Mouse (Mus musculus) midbrain, embryonic 12.5 days (tissue): Measurements from ENCODE around the gene Prdm1. TPM values are rescaled to one million over a fixed set of nuclear protein-coding genes. Genes with fewer than 3 reads are reported as not detected.

Experiments
- ATAC-seq: fragments of 200-750 bp; cut with Nextera tagmentation; 2 replicates; pipeline ENCODE4 v1.8.0; 2017; ENCODE audit warnings: low read depth, moderate TSS enrichment, moderate library complexity; ENCODE audit not compliant: low FRiP score
- H3K27ac ChIP-seq: fragments of 300-500 bp; sonication (generic); replicated peaks from 2 replicates; pipeline ENCODE4 v1.5.1; 2016; ENCODE audit warnings: mild to moderate bottlenecking
- H3K27me3 ChIP-seq: fragments of 300-500 bp; sonication (generic); 2 replicates; pipeline ENCODE4 v1.6.1; 2016; ENCODE audit warnings: mild to moderate bottlenecking
- H3K36me3 ChIP-seq: fragments of 300-500 bp; sonication (generic); 2 replicates; pipeline ENCODE4 v1.6.1; 2016
- H3K4me1 ChIP-seq: fragments of 300-500 bp; sonication (generic); 2 replicates; pipeline ENCODE4 v1.6.1; 2016
- H3K4me2 ChIP-seq: fragments of 300-500 bp; sonication (generic); replicated peaks from 2 replicates; pipeline ENCODE4 v1.6.1; 2016; ENCODE audit warnings: mild to moderate bottlenecking, moderate library complexity
- H3K4me3 ChIP-seq: fragments of 300-500 bp; sonication (generic); 2 replicates; pipeline ENCODE4 v1.5.1; 2016; ENCODE audit warnings: mild to moderate bottlenecking
- H3K9ac ChIP-seq: fragments of 300-500 bp; sonication (generic); replicated peaks from 2 replicates; pipeline ENCODE4 v1.6.1; 2016; ENCODE audit warnings: mild to moderate bottlenecking, moderate library complexity
- H3K9me3 ChIP-seq: fragments of 300-500 bp; sonication (generic); 2 replicates; pipeline ENCODE4 v1.6.1; 2016; ENCODE audit warnings: mild to moderate bottlenecking
- whole genome bisulfite sequencing: fragments of 180-500 bp; shearing (Covaris S2); methylation state at CpG from one replicate; pipeline ENCODE4 v1.1.7; 2016; 5-methylcytosine and 5-hydroxymethylcytosine counted together
- polyA plus RNA-seq: library from polyadenylated mRNA; unstranded; fragments of >200 nt; fragmentation: Nextera tagmentation; extraction: Ambion mirVana; gene quantifications from 2 replicates; pipeline ENCODE4 v1.2.1, GENCODE M21; 2016

The Prdm1 gene
- 0.87 and 1.1 TPM in 2 replicates for polyA plus RNA-seq

DNA sequence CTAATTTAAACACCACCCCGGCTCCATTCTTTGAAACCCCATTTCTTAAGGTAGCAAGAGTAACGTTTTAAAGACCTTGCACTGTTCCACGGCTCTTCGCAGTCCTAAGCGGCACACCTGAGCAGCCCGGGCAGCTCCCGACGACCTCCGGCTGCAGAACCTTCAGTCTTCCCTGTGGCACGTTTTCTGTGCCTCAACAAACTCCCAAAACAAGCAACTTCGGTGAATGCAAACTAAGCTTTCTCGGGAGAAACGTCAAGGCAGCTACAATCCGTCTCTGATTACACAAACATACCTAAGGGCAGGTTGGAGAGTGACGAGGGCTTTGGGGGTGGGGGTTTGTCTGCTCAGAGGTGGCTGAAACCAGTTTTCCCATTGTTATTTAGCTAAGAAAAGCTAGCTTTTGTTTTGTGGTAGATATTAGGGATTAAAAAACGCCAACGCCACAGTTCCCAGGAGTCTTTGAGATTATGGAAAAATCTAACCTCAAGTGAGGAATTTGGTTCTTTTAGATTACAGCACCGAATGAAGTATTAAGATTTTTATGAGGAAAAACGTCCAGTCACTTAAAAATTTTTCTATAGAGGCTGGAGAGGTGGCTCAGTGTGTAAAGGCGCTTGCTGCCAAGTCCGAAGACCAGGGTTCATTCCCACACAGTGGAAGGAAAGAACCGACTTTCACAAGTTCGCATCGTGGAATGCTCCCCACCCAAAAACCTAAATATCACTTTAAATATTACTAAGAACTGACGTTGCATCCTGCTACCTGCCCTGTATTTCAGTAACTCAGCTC lies at the start of gene Prdm1:
Prdm1 (minus strand) TSS at position 211 of the 792 bp plus-strand sequence.
- peaks cover 22% of the 10 kb centered on the region for H3K4me1 ChIP-seq
- H3K9ac ChIP-seq = peak within 1 kb of the TSS; percentile 31; the same call in 1 of the 2 replicates
- 1% methylated on average over 25 of the region's 25 CpGs for WGBS
- H3K27me3 ChIP-seq = peaks cover 57% of the 10 kb centered on the region
- peak within 1 kb of the TSS; percentile 79 for H3K4me2 ChIP-seq
- H3K36me3 ChIP-seq = no peaks in the 10 kb centered on the region
- H3K27ac ChIP-seq = no peak within 1 kb of the TSS
- H3K4me3 ChIP-seq = peak within 1 kb of the TSS; percentile 53
- peak; percentile 9; the same call in 1 of the 2 replicates for ATAC-seq
- no peaks in the 10 kb centered on the region for H3K9me3 ChIP-seq

DNA sequence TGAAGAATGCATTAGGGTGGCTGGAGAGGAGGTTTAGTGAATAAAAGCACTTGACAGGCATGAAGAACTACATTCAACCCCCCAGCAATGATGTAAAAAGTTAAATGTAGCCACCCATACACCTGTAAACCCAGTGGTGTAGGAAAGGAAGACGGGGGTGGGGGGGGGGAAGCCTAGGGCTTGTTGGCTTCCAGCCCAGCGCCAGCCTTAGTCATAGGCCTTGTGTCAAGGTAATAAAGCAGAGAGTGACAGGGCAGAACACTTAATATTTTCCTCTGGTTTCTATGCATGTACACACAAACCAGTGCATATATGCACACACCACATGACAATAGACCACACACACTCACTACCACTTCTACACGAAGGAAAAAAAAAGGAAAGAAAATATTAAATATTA lies 37.7 kb upstream of the Prdm1 start:
- no peaks in the 10 kb centered on the region for H3K4me1 ChIP-seq
- H3K4me3 ChIP-seq = no peak overlapping the region
- H3K9ac ChIP-seq = no peak overlapping the region
- no peak overlapping the region for H3K4me2 ChIP-seq
- 82% methylated on average over 3 of the region's 3 CpGs for WGBS
- H3K27me3 ChIP-seq = no peaks in the 10 kb centered on the region
- ATAC-seq = no peak
- H3K9me3 ChIP-seq = no peaks in the 10 kb centered on the region
- no peaks in the 10 kb centered on the region for H3K36me3 ChIP-seq
- H3K27ac ChIP-seq = no peak overlapping the region

DNA sequence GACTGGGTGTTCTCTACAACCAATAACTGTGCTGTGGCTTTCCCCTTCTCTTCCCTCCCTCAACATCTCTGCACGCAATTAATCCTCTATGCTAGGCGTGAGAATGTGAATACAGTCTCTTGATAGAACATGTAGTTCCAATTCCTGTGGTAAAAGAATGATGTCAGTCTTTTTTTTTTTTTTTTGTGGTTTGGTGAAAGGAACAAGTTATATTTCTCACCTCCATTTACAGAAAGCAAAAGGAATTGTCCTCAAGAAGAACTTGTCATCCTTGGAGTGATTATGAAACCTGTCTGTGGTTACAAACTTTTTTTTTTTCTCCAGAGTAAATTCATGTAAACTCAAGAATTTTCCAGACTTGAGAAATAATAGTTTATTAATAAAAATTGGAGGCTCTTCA lies 36.8 kb upstream of the Prdm1 start:
- Histone ChIP-seq H3K9me3 (no peaks in the 10 kb centered on the region), H3K4me2 (no peak overlapping the region), H3K9ac (no peak overlapping the region), H3K27ac (no peak overlapping the region), H3K27me3 (no peaks in the 10 kb centered on the region), H3K4me1 (no peaks in the 10 kb centered on the region), H3K36me3 (no peaks in the 10 kb centered on the region), H3K4me3 (no peak overlapping the region)
- WGBS = 87% methylated on average over 2 of the region's 2 CpGs
- ATAC-seq = no peak

DNA sequence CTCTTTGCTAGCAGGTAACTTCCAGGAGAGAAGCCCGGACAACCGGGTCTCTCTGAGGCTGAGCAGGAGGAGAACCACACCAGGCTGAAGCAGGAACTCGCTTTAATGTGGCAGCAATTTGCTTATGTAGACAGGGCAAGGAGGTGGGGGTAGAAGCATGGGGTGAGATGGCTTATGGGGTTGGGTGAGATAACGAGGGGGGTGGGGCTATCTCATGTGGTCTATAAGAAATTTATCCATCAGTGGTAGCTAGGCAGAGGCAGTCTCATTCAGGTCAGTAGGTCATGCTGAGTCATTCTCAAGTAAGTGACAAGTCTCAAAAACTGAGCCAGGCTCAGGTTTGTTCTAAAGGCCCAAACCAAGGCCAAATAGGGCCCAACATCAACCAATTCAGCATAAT lies 28.5 kb upstream of the Prdm1 start:
- H3K9ac ChIP-seq = no peak overlapping the region
- no peak overlapping the region for H3K4me2 ChIP-seq
- no peak for ATAC-seq
- no peaks in the 10 kb centered on the region for H3K4me1 ChIP-seq
- H3K27me3 ChIP-seq = no peaks in the 10 kb centered on the region
- 92% methylated on average over 4 of the region's 4 CpGs for WGBS
- H3K36me3 ChIP-seq = no peaks in the 10 kb centered on the region
- H3K9me3 ChIP-seq = no peaks in the 10 kb centered on the region
- H3K4me3 ChIP-seq = no peak overlapping the region
- H3K27ac ChIP-seq = no peak overlapping the region

DNA sequence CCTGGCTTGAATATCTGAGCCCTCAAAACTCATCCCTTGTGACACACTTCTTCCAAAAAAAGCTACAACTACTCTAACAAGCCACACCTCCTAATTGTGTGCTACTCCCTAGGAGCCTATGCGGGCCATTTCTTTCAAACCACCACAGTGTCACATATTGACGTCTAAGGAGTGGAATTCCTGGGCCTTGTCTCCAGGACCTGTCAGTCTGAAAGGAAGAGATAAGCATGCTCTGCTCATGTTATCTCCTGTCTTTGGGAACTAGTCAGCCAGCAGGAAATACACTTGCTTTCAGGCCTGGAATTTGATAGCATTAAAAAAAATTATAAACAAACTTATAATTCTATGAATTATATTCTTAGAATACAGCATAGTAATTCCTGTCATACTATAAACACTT lies 27.0 kb upstream of the Prdm1 start:
- Histone ChIP-seq H3K27ac (no peak overlapping the region), H3K4me3 (no peak overlapping the region), H3K36me3 (no peaks in the 10 kb centered on the region), H3K4me1 (no peaks in the 10 kb centered on the region), H3K4me2 (no peak overlapping the region), H3K9me3 (no peaks in the 10 kb centered on the region), H3K27me3 (no peaks in the 10 kb centered on the region), H3K9ac (no peak overlapping the region)
- WGBS = 81% methylated on average over 2 of the region's 2 CpGs
- ATAC-seq = no peak

DNA sequence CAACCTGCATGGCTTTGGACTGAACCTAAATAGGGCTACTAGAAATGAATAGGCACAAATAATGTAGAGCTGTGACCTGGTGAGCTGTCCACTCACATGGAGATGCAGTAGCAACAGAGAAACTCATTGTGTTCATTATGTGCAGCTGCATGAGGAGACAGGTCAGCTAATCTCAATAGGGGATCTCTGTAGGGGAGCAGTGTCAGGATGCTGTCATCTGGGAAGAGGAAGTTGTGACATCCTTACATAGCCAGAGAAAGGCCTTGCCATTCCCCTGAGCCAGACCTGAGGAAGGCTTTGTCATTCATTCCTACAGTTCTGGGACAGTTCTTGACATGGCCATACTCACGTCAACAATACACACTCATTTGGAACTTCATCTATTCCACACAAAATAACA lies 25.3 kb upstream of the Prdm1 start:
- 82% methylated on average over 1 of the region's 1 CpGs for WGBS
- Histone ChIP-seq H3K36me3 (no peaks in the 10 kb centered on the region), H3K4me3 (no peak overlapping the region), H3K27ac (no peak overlapping the region), H3K9me3 (no peaks in the 10 kb centered on the region), H3K9ac (no peak overlapping the region), H3K4me1 (no peaks in the 10 kb centered on the region), H3K4me2 (no peak overlapping the region), H3K27me3 (no peaks in the 10 kb centered on the region)
- no peak for ATAC-seq

DNA sequence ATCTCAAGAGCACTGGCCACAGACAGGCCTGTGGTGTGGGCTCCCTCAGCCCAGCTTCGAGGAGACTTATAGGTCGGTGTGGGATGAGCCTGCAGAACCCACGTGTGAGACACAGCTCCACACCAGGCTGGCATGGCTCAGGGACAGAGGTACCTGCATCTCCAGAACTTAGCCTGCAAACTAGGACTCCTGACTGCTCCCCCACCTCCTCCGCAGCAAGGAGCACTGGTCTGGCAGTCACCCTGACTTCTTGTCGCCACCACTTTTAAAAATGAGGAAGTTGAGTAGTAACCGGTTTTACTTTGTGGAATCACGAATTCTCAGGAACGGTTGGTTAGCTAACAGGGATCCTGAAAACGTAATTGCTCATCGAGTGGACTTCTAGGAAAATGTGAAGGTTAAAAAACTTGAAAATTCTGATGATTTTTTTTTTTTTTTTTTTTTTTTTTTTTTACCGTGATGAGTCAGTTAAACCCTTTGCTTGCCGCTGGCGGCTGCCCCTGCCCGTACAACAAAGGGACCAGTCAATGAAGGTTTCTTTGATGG lies 10.8 kb upstream of the Prdm1 start:
- WGBS = 11% methylated on average over 14 of the region's 14 CpGs
- H3K4me3 ChIP-seq = no peak overlapping the region

DNA sequence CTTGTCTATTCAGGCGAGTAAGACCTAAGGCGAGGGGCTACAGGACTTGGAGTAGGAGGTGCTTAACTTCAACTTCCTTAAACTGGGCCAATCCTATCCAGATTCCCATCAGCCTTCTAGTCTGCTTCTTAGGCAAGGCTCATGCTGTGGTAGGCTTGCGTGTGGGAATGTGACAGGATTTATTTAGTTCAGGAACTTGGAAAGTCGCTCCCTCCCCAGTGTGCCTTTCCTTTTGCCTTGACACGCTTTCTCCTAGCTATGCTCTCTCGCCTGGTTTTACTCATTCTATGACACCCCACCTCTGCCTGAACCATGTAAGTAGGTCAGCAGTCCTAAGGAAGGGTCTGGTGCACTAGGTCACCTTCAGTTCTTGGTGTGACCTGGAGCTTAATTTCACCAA lies 9.8 kb upstream of the Prdm1 start:
- no peak overlapping the region for H3K4me2 ChIP-seq
- no peaks in the 10 kb centered on the region for H3K36me3 ChIP-seq
- no peak for ATAC-seq
- H3K4me3 ChIP-seq = no peak overlapping the region
- 64% methylated on average over 6 of the region's 6 CpGs for WGBS
- H3K9ac ChIP-seq = no peak overlapping the region
- H3K27me3 ChIP-seq = peaks cover 28% of the 10 kb centered on the region
- H3K4me1 ChIP-seq = peaks cover 4% of the 10 kb centered on the region; the same call in 1 of the 2 replicates
- H3K27ac ChIP-seq = no peak overlapping the region
- no peaks in the 10 kb centered on the region for H3K9me3 ChIP-seq

More for the DNA sequence above, 10.8 kb upstream of the Prdm1 start:
- H3K27me3 ChIP-seq = peaks cover 28% of the 10 kb centered on the region
- H3K9me3 ChIP-seq = no peaks in the 10 kb centered on the region
- no peak overlapping the region for H3K9ac ChIP-seq
- peaks cover 4% of the 10 kb centered on the region; the same call in 1 of the 2 replicates for H3K4me1 ChIP-seq
- ATAC-seq = peak; percentile 41; the same call in 1 of the 2 replicates
- no peak overlapping the region for H3K27ac ChIP-seq
- H3K36me3 ChIP-seq = no peaks in the 10 kb centered on the region
- H3K4me2 ChIP-seq = peak overlapping the region; percentile 20; the same call in 1 of the 2 replicates

DNA sequence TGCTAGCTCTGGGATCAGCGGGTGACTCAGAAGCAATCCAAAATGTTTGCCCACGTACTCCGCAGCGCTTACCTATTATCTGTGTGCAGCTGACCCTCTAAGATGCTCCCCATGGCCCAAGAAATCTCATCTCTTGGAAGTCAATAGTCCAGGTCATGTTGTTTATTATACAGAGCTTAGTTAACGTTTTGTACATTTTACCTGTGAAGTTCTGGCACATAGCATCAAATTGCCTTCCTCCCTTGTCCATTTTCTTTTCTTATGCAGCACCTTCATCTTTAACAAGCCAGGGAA lies 1.7 kb upstream of the Prdm1 start:
- Histone ChIP-seq H3K36me3 (no peaks in the 10 kb centered on the region), H3K9me3 (no peaks in the 10 kb centered on the region), H3K9ac (peak overlapping the region; percentile 31; the same call in 1 of the 2 replicates), H3K4me1 (peaks cover 22% of the 10 kb centered on the region), H3K4me3 (peak overlapping the region; percentile 53), H3K4me2 (peak overlapping the region; percentile 79), H3K27ac (no peak overlapping the region), H3K27me3 (peaks cover 50% of the 10 kb centered on the region)
- WGBS = 4% methylated on average over 5 of the region's 5 CpGs
- ATAC-seq = no peak

DNA sequence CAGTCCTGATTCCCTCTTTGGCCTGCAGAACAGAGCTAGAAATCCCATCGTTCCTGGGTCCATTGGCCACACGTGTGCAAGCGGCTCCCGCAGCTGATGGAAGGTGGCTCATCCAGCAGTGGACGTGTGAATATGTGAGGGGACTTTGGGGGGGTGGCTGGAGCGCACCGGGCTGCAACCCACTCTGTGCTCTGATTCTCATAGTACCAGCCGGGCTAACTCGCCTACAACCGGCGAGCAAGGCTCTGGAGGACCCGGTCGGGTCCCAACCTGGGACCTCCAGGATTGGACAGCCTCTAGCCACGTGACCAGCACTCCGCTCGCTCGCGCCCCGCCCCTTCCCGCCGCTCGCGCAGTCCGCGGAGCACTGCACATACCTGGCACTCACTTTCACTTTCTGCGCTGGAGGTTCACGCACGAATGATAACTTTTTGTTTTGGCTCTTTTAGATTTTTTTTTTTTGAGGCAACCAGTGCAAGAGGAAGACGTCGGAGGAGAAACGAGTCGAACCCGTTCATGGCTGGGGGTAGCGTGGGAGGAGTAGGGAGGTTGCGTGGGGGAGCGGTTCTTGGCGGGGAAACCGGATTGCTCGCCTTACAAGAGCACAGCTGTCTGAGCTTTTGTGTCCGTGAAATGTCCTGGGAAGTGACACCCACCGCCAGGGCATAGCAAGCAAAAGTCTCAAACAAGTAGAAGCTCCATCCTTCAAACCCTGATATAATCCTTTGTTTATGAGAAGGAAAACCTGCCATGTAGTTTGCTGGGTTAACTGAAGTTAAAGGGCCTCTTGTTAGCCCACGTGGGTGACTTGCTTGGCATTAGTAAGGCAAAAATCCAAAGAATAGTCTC lies 1.1 kb upstream of the Prdm1 start:
- H3K4me1 ChIP-seq = peaks cover 22% of the 10 kb centered on the region
- H3K4me3 ChIP-seq = peak overlapping the region; percentile 53
- no peak overlapping the region for H3K27ac ChIP-seq
- no peaks in the 10 kb centered on the region for H3K36me3 ChIP-seq
- peak overlapping the region; percentile 79 for H3K4me2 ChIP-seq
- H3K9me3 ChIP-seq = no peaks in the 10 kb centered on the region
- peak; percentile 100 for ATAC-seq
- peaks cover 54% of the 10 kb centered on the region for H3K27me3 ChIP-seq
- WGBS = under 1% methylated on average over 42 of the region's 42 CpGs
- peak overlapping the region; percentile 31 for H3K9ac ChIP-seq

DNA sequence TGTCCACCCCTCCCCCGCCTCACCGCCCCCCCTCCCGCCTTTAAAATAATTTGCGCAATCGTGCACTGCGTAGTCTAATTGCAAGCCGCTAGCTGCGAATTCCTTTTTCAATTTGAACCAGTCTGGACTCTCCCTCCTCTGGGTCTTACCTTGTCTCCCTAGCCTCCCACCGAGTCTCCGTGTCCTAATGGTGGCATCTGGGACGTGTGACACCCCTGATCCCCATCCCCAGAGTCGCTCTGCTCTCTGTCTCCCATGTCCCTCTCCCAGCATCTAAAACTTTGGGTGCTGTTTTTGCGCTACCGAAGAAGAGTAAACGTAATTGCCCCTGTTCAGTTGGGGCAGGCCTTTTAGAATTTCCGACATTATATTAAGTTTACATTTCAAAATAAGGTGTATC lies 650 bp downstream of the Prdm1 start:
- H3K4me2 ChIP-seq = peak overlapping the region; percentile 45
- H3K27me3 ChIP-seq = peaks cover 63% of the 10 kb centered on the region
- peaks cover 22% of the 10 kb centered on the region for H3K4me1 ChIP-seq
- no peak overlapping the region for H3K27ac ChIP-seq
- under 1% methylated on average over 16 of the region's 16 CpGs for WGBS
- peak overlapping the region; percentile 29 for H3K4me3 ChIP-seq
- no peaks in the 10 kb centered on the region for H3K36me3 ChIP-seq
- H3K9ac ChIP-seq = no peak overlapping the region
- no peaks in the 10 kb centered on the region for H3K9me3 ChIP-seq
- no peak for ATAC-seq
